Mouse (Mus musculus) ES-Bruce4 (cell line): ENCODE data around the gene Zfp784.

Source experiments
- CTCF ChIP-seq: IDR thresholded peaks from one replicate; pipeline ENCODE4 v1.8.1; 2011; ENCODE audit warnings: low read depth, low read length
- POLR2A ChIP-seq: IDR thresholded peaks from one replicate; pipeline ENCODE4 v1.8.1; 2011; ENCODE audit warnings: low read length; ENCODE audit not compliant: insufficient read depth

DNA sequence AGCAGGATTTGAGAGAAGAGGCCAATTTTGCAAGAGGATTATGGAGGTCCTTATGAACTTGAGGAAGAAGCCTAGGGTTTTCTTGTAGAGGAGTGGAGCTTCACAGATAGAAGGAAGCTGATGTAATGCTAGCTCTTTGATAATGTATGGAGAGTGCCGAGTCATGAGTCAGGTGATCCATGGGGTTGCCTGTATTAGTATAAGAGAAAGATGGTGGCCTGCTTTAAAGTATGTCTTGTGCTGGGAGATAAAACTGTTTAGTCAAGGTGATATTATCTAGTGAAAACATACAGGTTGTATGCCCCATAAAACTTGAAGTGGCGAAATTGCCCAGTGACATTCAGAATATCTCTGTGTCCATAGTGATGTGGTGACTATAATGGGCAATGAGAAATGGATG lies 38.7 kb upstream of the Zfp784 start:
- TF ChIP-seq CTCF (no peak), POLR2A (no peak)
